Mouse (Mus musculus): ENCODE measurements around the gene Mut. TPM values are rescaled to one million over a fixed set of nuclear protein-coding genes. Genes with fewer than 3 reads are reported as not detected.
A peak's percentile ranks its signal among the peaks of the same experiment; 100 is the strongest.

Mut gene
- polyA plus RNA-seq, 2 experiments = 12.9 to 26.9 TPM

DNA sequence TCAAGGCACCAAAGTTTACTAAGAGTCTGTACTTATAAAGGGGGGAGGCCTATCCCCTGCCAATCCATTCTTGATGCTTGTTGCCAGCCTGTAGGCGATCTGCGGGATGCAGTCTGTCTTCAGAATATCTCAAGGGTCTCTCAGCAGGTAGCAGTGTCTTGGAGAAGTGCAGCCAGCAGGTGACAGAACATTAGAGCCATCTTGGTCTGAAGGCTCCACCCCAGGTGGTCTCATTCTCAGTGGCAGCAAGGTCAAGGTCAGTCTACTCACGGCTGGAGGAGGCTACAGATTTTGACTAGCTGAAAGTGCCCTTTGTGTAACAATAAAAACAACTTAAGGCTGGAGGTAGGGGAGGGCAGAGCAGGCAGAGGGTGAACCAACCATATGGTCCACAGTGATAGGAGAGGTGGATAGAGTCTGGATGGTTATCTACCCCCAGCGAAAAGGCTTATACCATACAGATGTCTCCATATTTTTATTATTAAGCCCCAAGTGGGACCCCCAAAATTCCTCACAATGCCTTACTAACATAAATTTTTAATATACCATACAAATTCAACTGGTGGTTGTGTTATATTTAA, 34.6 kb upstream of the Mut start:
- 33% methylated on average over 4 of the region's 4 CpGs for WGBS (ENCODE audit: insufficient replicate concordance)
- Histone ChIP-seq H3K9me3 (ENCODE audit: control insufficient read depth, low read length) (no peaks in the 10 kb centered on the region), H3K36me3 (replicated peaks; ENCODE audit: control insufficient read depth, insufficient read depth, low read depth) (no peaks in the 10 kb centered on the region), H3K27me3 (ENCODE audit: control insufficient read depth, insufficient read depth, low read length) (no peaks in the 10 kb centered on the region), H3K4me3 (ENCODE audit: insufficient read depth in 1 of 2, low read depth in 2 of 2, low read length in 2 of 2) (no peak overlapping the region), H3K4me2 (ENCODE audit: low read depth) (no peak overlapping the region), H3K27ac (no peak overlapping the region), H3K9ac (replicated peaks) (no peak overlapping the region), H3K4me1 (replicated peaks; ENCODE audit: control insufficient read depth in 2 of 2, insufficient read depth in 2 of 2, low read length in 1 of 2) (peaks cover 0 to 11% of the 10 kb centered on the region in 2 experiments; a peak in 2 of 4 replicates)
- DNase-seq (ENCODE audit: low read depth in 3 of 3, low spot score in 3 of 3) (no peak), ATAC-seq (ENCODE audit: insufficient read depth) (peak; percentile 73)
- TF ChIP-seq EP300 (IDR thresholded peaks at IDR 0.05; ENCODE audit: low read depth) = peak; percentile 36; the same call in 1 of the 2 replicates
- no peak for TF ChIP-seq CTCF (IDR thresholded peaks at IDR 0.05; ENCODE audit: low read depth)

DNA sequence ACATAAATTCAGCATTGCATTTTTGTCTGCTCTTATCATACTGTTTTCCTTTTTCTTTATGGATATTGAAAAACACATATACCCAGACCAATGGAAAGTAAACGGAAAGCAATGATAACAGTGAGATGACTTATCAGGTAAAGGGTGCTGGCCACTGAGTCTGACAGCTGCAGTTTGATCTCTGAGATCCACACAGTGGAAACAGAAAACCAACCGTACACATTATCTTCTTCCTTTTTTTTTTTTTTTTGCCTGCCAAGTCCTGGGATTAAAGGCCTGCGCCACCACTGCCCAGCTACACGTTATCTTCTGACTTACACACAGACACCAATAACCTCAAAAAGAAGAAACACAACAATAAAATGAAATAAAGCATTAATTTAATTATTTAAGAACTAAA, 31.1 kb upstream of the Mut start:
- ATAC-seq (ENCODE audit: insufficient read depth) = peak; percentile 26; the same call in 1 of the 2 replicates
- Histone ChIP-seq H3K9me3 (ENCODE audit: control insufficient read depth, low read length) (no peaks in the 10 kb centered on the region), H3K27me3 (ENCODE audit: control insufficient read depth, insufficient read depth, low read length) (no peaks in the 10 kb centered on the region), H3K4me3 (ENCODE audit: insufficient read depth in 1 of 2, low read depth in 2 of 2, low read length in 2 of 2) (no peak overlapping the region), H3K4me1 (replicated peaks; ENCODE audit: control insufficient read depth in 2 of 2, insufficient read depth in 2 of 2, low read length in 1 of 2) (peaks cover 0 to 12% of the 10 kb centered on the region in 2 experiments; a peak in 2 of 4 replicates), H3K9ac (replicated peaks) (no peak overlapping the region), H3K27ac (no peak overlapping the region), H3K36me3 (replicated peaks; ENCODE audit: control insufficient read depth, insufficient read depth, low read depth) (no peaks in the 10 kb centered on the region), H3K4me2 (ENCODE audit: low read depth) (no peak overlapping the region)
- 9% methylated on average over 4 of the region's 4 CpGs for WGBS (ENCODE audit: insufficient replicate concordance)
- TF ChIP-seq CTCF (IDR thresholded peaks at IDR 0.05; ENCODE audit: low read depth) (no peak), EP300 (IDR thresholded peaks at IDR 0.05; ENCODE audit: low read depth) (peak; percentile 37; the same call in 1 of the 2 replicates)
- DNase-seq (ENCODE audit: low read depth in 3 of 3, low spot score in 3 of 3) = no peak

DNA sequence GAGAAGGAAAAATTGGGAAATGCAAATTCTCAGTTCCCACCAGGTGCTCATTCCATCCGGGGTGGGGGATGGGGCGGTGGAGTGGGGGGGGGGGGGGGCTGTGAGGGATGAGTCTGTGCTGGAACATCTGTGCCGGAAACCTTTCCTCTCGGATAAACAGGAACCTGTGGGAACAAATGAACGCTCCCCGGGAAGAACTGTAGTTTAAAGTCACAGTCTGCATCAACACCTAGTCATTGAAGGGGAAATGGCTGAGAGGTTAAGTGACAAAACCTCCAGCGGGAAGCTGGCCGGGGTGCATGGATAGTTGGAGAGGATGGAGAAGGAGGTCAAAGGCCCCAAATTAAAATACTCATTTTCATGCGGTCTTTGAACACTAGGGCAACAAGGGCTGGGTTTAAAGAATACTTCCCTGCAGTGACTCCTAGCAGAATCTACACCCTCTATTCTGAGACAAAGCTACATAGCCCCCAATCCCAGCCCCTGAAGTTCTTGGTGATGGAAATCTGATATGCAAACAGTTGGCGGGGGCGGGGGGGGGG, 30.4 kb upstream of the Mut start:
- Histone ChIP-seq H3K27me3 (ENCODE audit: control insufficient read depth, insufficient read depth, low read length) (no peaks in the 10 kb centered on the region), H3K9ac (replicated peaks) (no peak overlapping the region), H3K4me3 (ENCODE audit: insufficient read depth in 1 of 2, low read depth in 2 of 2, low read length in 2 of 2) (no peak overlapping the region), H3K9me3 (ENCODE audit: control insufficient read depth, low read length) (no peaks in the 10 kb centered on the region), H3K27ac (no peak overlapping the region), H3K36me3 (replicated peaks; ENCODE audit: control insufficient read depth, insufficient read depth, low read depth) (no peaks in the 10 kb centered on the region), H3K4me2 (ENCODE audit: low read depth) (no peak overlapping the region), H3K4me1 (replicated peaks; ENCODE audit: control insufficient read depth in 2 of 2, insufficient read depth in 2 of 2, low read length in 1 of 2) (peaks cover 0 to 12% of the 10 kb centered on the region in 2 experiments; a peak in 2 of 4 replicates)
- 15% methylated on average over 11 of the region's 11 CpGs for WGBS (ENCODE audit: insufficient replicate concordance)
- no peak for DNase-seq (ENCODE audit: low read depth in 3 of 3, low spot score in 3 of 3)
- TF ChIP-seq EP300 (IDR thresholded peaks at IDR 0.05; ENCODE audit: low read depth) (no peak), CTCF (IDR thresholded peaks at IDR 0.05; ENCODE audit: low read depth) (no peak)
- ATAC-seq (ENCODE audit: insufficient read depth) = no peak

DNA sequence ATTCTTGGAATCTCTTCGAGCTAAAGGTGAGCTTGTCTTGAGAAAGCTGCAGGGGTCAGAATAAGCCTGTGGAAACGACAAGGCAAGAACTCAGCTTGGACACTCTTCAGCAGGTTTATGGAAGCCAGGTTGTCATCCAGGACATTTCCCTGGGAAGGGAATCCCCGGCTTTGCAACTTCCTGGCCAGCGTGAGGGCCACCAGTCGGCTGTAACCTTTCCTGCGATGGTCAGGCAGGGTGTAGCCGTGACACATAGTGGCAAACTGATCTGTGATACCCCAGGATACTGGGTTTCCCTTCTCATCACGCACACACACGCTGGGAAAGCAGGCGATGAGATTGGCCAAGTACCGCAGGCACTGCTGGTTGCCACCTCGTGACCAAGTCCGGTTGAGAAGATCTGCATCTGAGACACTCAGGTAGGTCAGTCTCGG, 29.7 kb upstream of the Mut start:
- no peak for DNase-seq (ENCODE audit: low read depth in 3 of 3, low spot score in 3 of 3)
- TF ChIP-seq EP300 (IDR thresholded peaks at IDR 0.05; ENCODE audit: low read depth) = no peak
- TF ChIP-seq CTCF (IDR thresholded peaks at IDR 0.05; ENCODE audit: low read depth) = no peak
- WGBS (ENCODE audit: insufficient replicate concordance) = 10% methylated on average over 14 of the region's 14 CpGs

DNA sequence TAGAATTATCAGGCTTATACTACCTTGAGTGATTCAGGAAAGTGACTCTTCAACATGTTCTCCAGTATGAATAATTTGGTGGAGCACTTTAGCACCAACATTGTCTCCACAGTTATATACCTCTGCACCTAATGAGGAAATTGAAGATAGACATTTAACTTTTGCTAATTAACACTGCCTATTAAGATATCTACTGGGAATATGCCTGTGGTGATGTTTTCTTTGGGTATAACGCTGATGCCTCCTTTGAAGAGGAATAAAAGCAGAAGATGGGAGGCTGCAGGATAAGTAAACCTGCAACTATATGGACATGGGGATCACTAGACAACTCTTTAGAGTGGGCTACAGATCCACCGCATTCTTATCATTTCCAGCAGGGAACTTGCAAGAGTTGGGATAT, 20.2 kb upstream of the Mut start, which contains the start of gene Glyatl3:
Gene Glyatl3 (minus strand): TSS at position 101 of the 400 bp plus-strand sequence.
- Histone ChIP-seq H3K4me1 (replicated peaks; ENCODE audit: control insufficient read depth in 2 of 2, insufficient read depth in 2 of 2, low read length in 1 of 2) (no peaks in the 10 kb centered on the region), H3K36me3 (replicated peaks; ENCODE audit: control insufficient read depth, insufficient read depth, low read depth) (no peaks in the 10 kb centered on the region), H3K27ac (no peak within 1 kb of the TSS), H3K9me3 (ENCODE audit: control insufficient read depth, low read length) (no peaks in the 10 kb centered on the region), H3K4me3 (ENCODE audit: insufficient read depth in 1 of 2, low read depth in 2 of 2, low read length in 2 of 2) (no peak within 1 kb of the TSS), H3K27me3 (ENCODE audit: control insufficient read depth, insufficient read depth, low read length) (no peaks in the 10 kb centered on the region), H3K4me2 (ENCODE audit: low read depth) (no peak within 1 kb of the TSS), H3K9ac (replicated peaks) (no peak within 1 kb of the TSS)
- TF ChIP-seq EP300 (IDR thresholded peaks at IDR 0.05; ENCODE audit: low read depth) (no peak), CTCF (IDR thresholded peaks at IDR 0.05; ENCODE audit: low read depth) (no peak)
- no peak for ATAC-seq (ENCODE audit: insufficient read depth)
- 79% methylated on average over 2 of the region's 2 CpGs for WGBS (ENCODE audit: insufficient replicate concordance)
- DNase-seq (ENCODE audit: low read depth in 3 of 3, low spot score in 3 of 3) = no peak

More for the DNA sequence above, 29.7 kb upstream of the Mut start:
- Histone ChIP-seq H3K9me3 (ENCODE audit: control insufficient read depth, low read length) (no peaks in the 10 kb centered on the region), H3K27ac (no peak overlapping the region), H3K9ac (replicated peaks) (no peak overlapping the region), H3K36me3 (replicated peaks; ENCODE audit: control insufficient read depth, insufficient read depth, low read depth) (no peaks in the 10 kb centered on the region), H3K4me3 (ENCODE audit: insufficient read depth in 1 of 2, low read depth in 2 of 2, low read length in 2 of 2) (no peak overlapping the region), H3K27me3 (ENCODE audit: control insufficient read depth, insufficient read depth, low read length) (no peaks in the 10 kb centered on the region), H3K4me2 (ENCODE audit: low read depth) (peak overlapping the region; percentile 15; the same call in 1 of the 2 replicates), H3K4me1 (replicated peaks; ENCODE audit: control insufficient read depth in 2 of 2, insufficient read depth in 2 of 2, low read length in 1 of 2) (peaks cover 0 to 9% of the 10 kb centered on the region in 2 experiments; a peak in 2 of 4 replicates)
- no peak for ATAC-seq (ENCODE audit: insufficient read depth)

Data from liver, embryonic 14.5 days (tissue).